Mouse (Mus musculus) kidney, adult 2 months (tissue): ENCODE results near the gene Calhm6. TPM values are rescaled to one million over a fixed set of nuclear protein-coding genes. Genes with fewer than 3 reads are reported as not detected.

ENCODE experiments used
- DNase-seq: peaks from one replicate; pipeline ENCODE4 v3.0.0; 2021
- H3K27ac ChIP-seq: fragments of 200-500 bp; 2 replicates; pipeline ENCODE4 v1.5.1; 2012; ENCODE audit warnings: low read depth, low read length, control low read depth, inconsistent platforms; ENCODE audit not compliant: insufficient read depth
- H3K27me3 ChIP-seq: fragments of 200-500 bp; replicated peaks from 2 replicates; pipeline ENCODE4 v1.6.1; 2012; ENCODE audit warnings: mild to moderate bottlenecking, moderate library complexity, low read length, inconsistent platforms; ENCODE audit not compliant: control insufficient read depth, insufficient read depth
- H3K36me3 ChIP-seq: fragments of 200-500 bp; 2 replicates; pipeline ENCODE4 v1.6.1; 2012; ENCODE audit warnings: mild to moderate bottlenecking, moderate library complexity, low read length, inconsistent platforms; ENCODE audit not compliant: control insufficient read depth, insufficient read depth
- H3K4me1 ChIP-seq: fragments of 200-500 bp; 2 replicates; pipeline ENCODE4 v1.6.1; 2011; ENCODE audit warnings: low read length; ENCODE audit not compliant: control insufficient read depth, insufficient read depth
- H3K4me3 ChIP-seq: fragments of 200-500 bp; 2 replicates; pipeline ENCODE4 v1.5.1; 2011; ENCODE audit warnings: mild to moderate bottlenecking, low read depth, low read length, control low read depth; ENCODE audit not compliant: insufficient read depth
- CTCF ChIP-seq: fragments of 200-500 bp; conservative IDR thresholded peaks from 2 replicates; pipeline ENCODE4 v1.5.1; 2011; ENCODE audit warnings: low read depth, mild to moderate bottlenecking, control low read depth, low read length, moderate library complexity, mixed read lengths; ENCODE audit not compliant: insufficient read depth, insufficient read length
- POLR2A ChIP-seq: fragments of 200-500 bp; IDR thresholded peaks from one replicate; pipeline ENCODE4 v1.6.1; 2011; ENCODE audit warnings: low read depth, low read length, control low read depth
- WGBS: fragments of 180-500 bp; shearing (Covaris S2); methylation state at CpG from one replicate; pipeline ENCODE4 v1.1.7; 2018; 5-methylcytosine and 5-hydroxymethylcytosine counted together
- polyA plus RNA-seq: library from polyadenylated mRNA; depleted of rRNA; stranded (reverse); fragments of >200 nt; gene quantifications from 2 replicates; pipeline ENCODE4 v1.2.3, GENCODE M21; 2012; rRNA removed

Calhm6 gene
- polyA plus RNA-seq, result 1.4 TPM in 2 replicates

- no peak within 1 kb of the TSS for H3K27ac ChIP-seq
- no peaks in the 10 kb centered on the region for H3K36me3 ChIP-seq
- H3K4me3 ChIP-seq, result peak within 1 kb of the TSS; percentile 41
- 12% methylated on average over 44 of the region's 44 CpGs for WGBS
- no peaks in the 10 kb centered on the region for H3K27me3 ChIP-seq
- TF ChIP-seq CTCF (no peak), POLR2A (no peak)
- DNase-seq, result peak; percentile 20
- no peaks in the 10 kb centered on the region for H3K4me1 ChIP-seq
These were observed at the start of gene Calhm6 for GRCm38 (mm10) chr10:34127392-34128378. Gene Calhm6 (minus strand): TSS chr10:34127984.

GRCm38 (mm10) chr10:34175870-34176606 lies 48.3 kb upstream of the Calhm6 start:
- no peak overlapping the region for H3K4me3 ChIP-seq
- H3K27me3 ChIP-seq, result no peaks in the 10 kb centered on the region
- TF ChIP-seq CTCF (no peak), POLR2A (no peak)
- H3K36me3 ChIP-seq, result no peaks in the 10 kb centered on the region
- H3K27ac ChIP-seq, result no peak overlapping the region
- WGBS, result 53% methylated on average over 8 of the region's 8 CpGs
- no peaks in the 10 kb centered on the region for H3K4me1 ChIP-seq
- no peak for DNase-seq

GRCm38 (mm10) chr10:34172663-34173282 lies 45.0 kb upstream of the Calhm6 start:
- H3K27ac ChIP-seq, result no peak overlapping the region
- no peak for DNase-seq

GRCm38 (mm10) chr10:34171660-34172059 lies 43.9 kb upstream of the Calhm6 start:
- no peaks in the 10 kb centered on the region; the same call in 1 of the 2 replicates for H3K27me3 ChIP-seq
- 84% methylated on average over 4 of the region's 4 CpGs for WGBS
- H3K4me3 ChIP-seq, result no peak overlapping the region
- no peaks in the 10 kb centered on the region for H3K4me1 ChIP-seq
- TF ChIP-seq POLR2A (no peak), CTCF (no peak)
- no peaks in the 10 kb centered on the region for H3K36me3 ChIP-seq
- H3K27ac ChIP-seq, result no peak overlapping the region
- no peak for DNase-seq

More at GRCm38 (mm10) chr10:34172663-34173282, 45.0 kb upstream of the Calhm6 start:
- H3K4me3 ChIP-seq, result no peak overlapping the region
- H3K36me3 ChIP-seq, result no peaks in the 10 kb centered on the region
- WGBS, result 58% methylated on average over 4 of the region's 4 CpGs
- TF ChIP-seq POLR2A, result no peak
- no peaks in the 10 kb centered on the region for H3K4me1 ChIP-seq
- H3K27me3 ChIP-seq, result no peaks in the 10 kb centered on the region

- no peaks in the 10 kb centered on the region for H3K4me1 ChIP-seq
- TF ChIP-seq CTCF (no peak), POLR2A (no peak)
- H3K36me3 ChIP-seq, result no peaks in the 10 kb centered on the region
- no peak overlapping the region for H3K27ac ChIP-seq
- WGBS, result 94% methylated on average over 3 of the region's 3 CpGs
- DNase-seq, result no peak
- no peaks in the 10 kb centered on the region; the same call in 1 of the 2 replicates for H3K27me3 ChIP-seq
- no peak overlapping the region for H3K4me3 ChIP-seq
These were observed 43.4 kb upstream of the Calhm6 start for GRCm38 (mm10) chr10:34171191-34171590.

- Histone ChIP-seq H3K4me3 (no peak overlapping the region), H3K36me3 (no peaks in the 10 kb centered on the region), H3K4me1 (no peaks in the 10 kb centered on the region), H3K27ac (no peak overlapping the region), H3K27me3 (no peaks in the 10 kb centered on the region; the same call in 1 of the 2 replicates)
- TF ChIP-seq CTCF, result no peak
- no peak for TF ChIP-seq POLR2A
- DNase-seq, result no peak
- WGBS, result 71% methylated on average over 2 of the region's 2 CpGs
These were observed 39.2 kb upstream of the Calhm6 start for GRCm38 (mm10) chr10:34166971-34167370.
